Mouse (Mus musculus): Measurements from ENCODE around the gene Slc17a1.

The Slc17a1 gene

DNA sequence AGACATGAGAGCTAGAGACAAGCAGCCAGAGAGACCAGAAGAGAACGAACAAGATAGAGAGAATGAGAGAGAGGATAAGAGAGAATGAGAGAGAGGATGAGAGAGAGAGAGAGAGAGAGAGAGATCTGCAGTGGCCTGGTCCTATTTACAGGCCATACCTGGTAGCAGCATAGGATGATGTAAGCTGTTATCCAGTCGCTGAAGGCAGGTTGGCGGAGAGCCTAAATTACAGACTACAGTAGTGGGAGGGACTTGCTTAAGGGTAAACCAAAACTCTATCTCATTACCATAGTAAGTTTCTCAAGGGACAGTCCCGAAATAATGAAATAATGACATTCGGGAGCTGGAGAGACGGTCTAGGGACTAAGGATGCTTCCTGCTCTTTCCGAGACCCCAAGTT, at the start of gene Slc17a1:
Slc17a1 (plus strand) TSS at position 346 of the 400 bp plus-strand sequence.
- no peak for DNase-seq (ENCODE audit: low spot score)

DNA sequence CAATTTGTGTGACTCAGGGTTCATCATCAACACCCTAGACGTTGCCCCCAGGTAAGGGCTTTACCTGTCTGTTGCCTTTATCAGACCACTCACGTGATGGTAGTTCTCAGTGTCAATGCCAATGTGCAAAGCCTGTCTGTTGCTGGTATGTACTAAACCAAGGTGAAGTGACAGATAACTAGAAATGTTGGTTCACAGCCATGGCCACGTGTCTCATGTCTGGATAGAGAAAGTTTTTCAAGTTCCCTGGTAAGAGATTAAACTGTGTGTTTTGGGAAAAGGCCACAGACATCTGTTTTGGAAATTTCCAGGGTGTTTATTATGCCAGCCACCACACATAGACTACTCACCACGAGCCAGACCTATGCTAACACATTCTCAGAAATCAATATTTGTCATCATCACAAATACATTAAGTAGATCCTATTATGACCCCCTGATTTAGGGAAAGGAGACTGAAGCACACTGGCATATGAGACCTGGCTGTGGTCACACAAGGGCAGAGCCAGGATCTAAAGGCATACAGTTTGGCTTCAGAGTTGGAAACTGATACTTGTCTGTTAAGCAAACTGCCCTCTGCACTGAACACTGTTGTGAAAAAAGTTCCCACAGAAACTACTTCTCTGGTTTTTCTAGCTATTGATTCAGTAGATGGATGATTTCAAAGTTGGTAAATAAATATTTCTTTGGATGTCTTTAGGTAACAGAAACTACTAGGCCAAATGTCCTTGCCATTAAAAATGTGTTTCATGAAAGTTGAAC, 47.2 kb upstream of the Slc17a1 start:
- no peak for DNase-seq (ENCODE audit: low spot score)

- DNase-seq (ENCODE audit: low spot score), result no peak
These were observed 45.3 kb upstream of the Slc17a1 start for GRCm38 (mm10) chr13:23822213-23822612.

DNA sequence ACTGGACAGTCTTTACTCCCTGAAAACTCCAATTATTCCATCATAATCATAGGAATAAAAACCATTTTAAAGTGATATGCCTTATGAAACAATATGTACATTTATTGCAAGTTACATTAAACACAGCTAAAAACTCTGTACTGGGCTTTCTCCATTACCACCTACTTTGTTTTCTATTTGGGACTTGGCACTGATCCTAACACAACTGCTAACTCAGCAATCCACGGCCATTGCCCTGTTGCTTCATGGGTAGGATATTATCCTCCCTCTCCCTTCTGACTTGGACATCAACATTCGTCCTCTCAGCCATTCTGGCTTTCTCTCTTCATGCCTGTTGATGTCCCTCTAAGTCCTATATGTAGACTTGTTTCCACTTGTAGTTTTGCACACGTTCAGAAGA, 40.9 kb upstream of the Slc17a1 start:
- DNase-seq (ENCODE audit: low spot score), result no peak

GRCm38 (mm10) chr13:23833053-23833452, 34.5 kb upstream of the Slc17a1 start:
- peak; percentile 5 for DNase-seq (ENCODE audit: low spot score)

GRCm38 (mm10) chr13:23834836-23835235, 32.7 kb upstream of the Slc17a1 start:
- DNase-seq (ENCODE audit: low spot score), result no peak

DNA sequence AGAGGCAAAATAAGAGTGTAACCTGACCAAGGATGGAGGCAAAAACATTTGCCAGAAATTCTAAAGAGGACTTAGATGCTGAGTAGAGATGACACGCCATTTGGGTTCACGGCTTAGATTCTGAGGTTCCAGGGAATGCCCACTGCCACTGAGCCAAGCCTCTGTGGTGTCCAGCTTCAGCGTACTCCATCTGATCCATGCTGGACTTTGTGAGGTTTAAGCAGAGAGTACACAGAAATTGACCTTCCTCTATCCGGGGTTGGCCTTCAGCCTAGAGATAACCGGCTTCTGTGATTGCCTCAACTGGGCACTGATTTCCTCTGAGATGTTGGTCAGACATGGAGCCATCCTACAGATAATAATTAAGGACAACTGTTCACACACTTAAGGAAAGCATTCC, 30.9 kb upstream of the Slc17a1 start:
- no peak for DNase-seq (ENCODE audit: low spot score)

DNA sequence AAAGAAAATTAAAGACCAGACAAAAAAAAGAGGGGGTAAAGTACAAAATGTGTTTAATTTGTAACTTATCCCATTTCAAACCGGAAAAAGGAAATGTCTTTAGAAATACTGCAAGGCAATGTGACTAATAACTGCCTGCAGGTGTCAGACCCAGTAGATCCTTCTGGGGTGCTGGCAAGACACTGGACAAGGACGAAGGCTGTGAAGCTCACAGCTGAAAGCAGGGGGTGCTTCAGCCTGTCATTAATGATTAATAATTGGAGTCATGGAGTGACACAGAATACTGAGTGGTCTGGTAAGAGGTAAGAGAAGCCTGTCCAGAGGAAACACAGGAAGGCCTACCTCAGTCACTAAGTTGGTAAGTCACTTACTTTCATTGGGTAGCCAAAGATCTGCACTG, 28.2 kb upstream of the Slc17a1 start, which contains the start of gene Slc17a3:
Slc17a3 (plus strand) TSS at position 127 of the 400 bp plus-strand sequence.
- no peak for DNase-seq (ENCODE audit: low spot score)

DNA sequence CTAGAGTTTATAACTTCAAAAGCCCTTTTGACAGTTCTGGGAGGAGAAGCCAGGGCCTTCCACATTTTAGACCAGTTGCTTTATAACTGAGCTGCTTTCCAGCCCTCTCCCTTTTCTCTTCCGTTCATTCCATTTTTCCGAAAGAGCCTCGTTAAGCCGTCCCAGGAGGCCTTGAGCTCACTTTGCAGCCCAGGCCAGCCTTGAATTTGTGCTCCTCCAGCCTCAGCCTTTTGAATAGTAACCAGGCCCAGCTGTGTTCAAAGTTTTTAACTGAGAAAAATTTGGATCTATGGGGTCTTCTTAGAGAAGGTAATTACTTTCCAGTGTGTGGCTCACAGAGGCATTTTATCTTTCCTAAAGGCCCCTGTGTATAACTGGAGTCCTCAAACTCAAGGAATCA, 21.7 kb upstream of the Slc17a1 start:
- DNase-seq (ENCODE audit: low spot score), result no peak

GRCm38 (mm10) chr13:23849299-23849698, 18.3 kb upstream of the Slc17a1 start:
- no peak for DNase-seq (ENCODE audit: low spot score)

DNA sequence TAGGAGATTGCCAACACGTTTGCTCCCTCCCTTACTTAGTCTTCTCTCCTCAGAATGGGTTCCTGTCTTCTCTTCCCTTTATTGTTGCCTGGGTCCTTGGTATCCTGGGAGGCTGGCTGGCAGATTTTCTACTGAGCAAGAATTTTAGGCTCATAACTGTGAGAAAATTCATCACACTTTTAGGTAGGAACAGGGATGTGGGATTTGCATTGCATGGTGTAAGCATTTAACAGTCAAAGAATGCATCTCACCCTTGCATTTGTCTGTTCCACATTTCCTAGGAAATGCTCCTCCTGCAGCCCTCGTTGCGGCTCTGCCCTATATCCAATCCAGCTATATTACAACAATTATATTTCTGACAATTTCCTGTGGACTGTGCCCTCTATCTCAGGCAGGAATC, 11.1 kb upstream of the Slc17a1 start:
- DNase-seq (ENCODE audit: low spot score), result no peak

DNA sequence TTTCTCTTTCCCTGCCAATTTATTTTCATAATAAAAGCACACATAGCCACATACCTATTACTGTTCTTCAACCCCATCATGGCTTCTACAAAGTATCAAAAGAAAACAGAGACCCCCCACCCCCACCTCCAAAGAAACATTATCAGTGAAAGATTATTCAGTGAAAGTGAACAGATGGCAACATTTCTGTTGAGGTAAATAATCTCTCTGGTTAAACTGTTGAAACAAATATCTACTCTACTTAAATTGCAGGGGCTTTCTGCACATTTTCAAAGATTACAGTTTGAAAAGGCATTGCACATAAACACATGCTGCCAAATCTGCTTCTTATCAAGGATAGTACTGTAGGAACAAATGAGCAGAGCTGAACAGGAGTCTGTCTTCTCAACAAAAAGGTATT, 5.7 kb upstream of the Slc17a1 start:
- no peak for DNase-seq (ENCODE audit: low spot score)

DNA sequence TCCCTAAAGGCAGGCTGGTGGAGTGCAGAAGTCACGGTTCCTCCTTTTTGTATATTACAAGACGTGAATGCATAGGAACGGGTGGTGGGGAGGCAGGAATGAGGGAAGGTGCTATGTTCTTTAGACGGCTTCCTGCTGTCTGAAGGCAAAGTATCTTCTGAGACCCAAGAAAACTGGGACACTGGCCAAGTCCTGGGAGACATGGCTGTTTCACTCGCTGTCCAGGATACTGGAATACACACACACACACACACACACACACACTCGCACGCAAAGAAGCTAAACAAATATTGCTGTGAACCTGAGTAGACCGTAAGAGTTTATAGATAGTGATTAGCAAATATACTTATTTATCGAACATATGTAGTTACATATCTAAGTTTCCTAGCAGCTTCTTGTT, 2.8 kb upstream of the Slc17a1 start:
- DNase-seq (ENCODE audit: low spot score), result no peak

DNA sequence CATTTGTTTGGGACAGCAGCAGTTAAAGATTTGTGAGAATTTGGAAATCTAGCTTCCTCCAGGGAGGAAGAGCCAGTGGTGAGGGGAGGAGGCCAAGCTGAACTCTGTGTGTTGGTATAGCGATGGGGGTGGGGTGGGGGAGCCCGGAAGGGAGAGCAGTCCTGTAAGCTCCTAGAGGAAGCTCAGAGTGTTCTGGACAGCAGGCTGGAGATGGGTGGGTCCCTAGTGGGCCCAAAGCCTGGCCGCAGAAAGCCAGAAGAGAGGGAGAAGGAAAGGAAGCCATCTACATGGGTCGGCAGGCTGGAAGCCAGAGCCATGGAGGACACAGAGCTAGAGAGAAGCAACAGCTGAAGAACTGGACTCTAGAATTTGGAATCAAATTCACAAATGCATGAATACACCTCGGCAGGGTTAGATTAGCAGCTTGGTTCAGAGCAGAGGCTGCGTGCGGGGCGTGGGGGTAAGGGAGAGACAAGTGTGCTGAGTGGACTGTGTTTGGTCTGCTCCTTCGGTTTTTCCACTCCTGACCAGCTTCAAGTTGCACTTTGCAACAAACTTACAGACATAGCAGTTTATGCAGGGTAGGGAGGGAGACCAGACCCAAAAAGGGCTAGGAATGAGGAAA, 1.4 kb upstream of the Slc17a1 start:
- no peak for DNase-seq (ENCODE audit: low spot score)

DNA sequence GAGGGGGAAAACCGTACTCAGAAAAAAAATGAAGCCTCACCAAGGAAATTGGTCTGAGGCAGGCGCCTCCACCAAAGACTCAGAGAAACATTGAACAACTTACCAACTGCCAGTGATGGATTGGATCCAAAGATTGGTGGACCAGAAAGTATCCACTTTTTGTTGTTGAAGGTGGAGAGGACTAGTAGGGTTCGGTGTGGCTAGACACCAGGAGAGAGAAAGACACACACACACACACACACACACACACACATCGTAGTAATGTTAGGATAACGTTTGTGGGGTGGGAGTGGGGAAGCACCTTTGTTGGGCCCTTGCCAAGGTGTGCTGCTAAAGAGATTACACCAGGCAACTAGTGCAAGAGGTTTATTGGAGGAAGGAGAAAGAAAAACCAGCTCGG, 550 bp upstream of the Slc17a1 start:
- DNase-seq (ENCODE audit: low spot score), result no peak

GRCm38 (mm10) chr13:23868790-23869533, 1.4 kb downstream of the Slc17a1 start:
- DNase-seq (ENCODE audit: low spot score), result no peak

GRCm38 (mm10) chr13:23869996-23870395, 2.4 kb downstream of the Slc17a1 start:
- DNase-seq (ENCODE audit: low spot score), result no peak

DNA sequence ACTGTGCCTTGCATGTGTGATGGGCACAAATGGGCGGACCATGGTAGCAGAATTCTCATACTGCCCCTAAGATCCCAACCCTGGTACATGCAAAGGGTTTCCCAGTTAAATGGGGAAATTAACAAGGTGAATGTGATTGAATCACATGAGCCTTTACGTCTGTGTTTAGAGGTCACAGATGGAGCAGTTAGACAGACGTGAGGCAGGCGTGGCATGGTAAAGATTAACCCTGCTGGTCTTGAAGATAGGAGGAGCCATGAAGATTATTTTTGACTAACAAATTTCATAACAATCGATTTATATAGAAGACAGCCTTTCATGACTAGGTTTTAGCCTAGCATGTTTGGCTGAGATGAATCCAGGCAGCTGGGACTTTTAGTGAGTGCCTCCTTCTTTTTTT, 5.6 kb downstream of the Slc17a1 start:
- no peak for DNase-seq (ENCODE audit: low spot score)

DNA sequence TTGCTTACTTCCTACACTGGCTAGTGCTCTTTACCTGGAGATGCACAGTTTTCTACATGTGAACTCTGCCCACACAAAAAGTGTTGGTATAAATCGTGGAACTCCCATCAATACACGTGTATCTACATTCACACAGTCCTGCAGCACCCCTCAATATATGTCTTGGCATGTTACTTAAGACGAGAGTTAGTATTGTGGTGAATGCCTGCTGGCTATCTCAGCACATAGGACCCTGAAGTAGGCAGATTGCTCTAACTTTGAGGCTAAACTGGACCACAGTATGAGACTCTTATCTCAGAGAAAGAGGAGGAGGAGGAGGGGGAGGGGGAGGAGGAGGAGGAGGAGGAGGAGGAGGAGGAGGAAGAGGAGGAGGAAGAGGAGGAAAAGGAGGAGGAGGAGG, 11.6 kb downstream of the Slc17a1 start:
- no peak for DNase-seq (ENCODE audit: low spot score)

- DNase-seq (ENCODE audit: low spot score), result no peak
These were observed 12.1 kb downstream of the Slc17a1 start for GRCm38 (mm10) chr13:23879636-23880035.

GRCm38 (mm10) chr13:23885540-23885939, 18.0 kb downstream of the Slc17a1 start:
- no peak for DNase-seq (ENCODE audit: low spot score)

DNA sequence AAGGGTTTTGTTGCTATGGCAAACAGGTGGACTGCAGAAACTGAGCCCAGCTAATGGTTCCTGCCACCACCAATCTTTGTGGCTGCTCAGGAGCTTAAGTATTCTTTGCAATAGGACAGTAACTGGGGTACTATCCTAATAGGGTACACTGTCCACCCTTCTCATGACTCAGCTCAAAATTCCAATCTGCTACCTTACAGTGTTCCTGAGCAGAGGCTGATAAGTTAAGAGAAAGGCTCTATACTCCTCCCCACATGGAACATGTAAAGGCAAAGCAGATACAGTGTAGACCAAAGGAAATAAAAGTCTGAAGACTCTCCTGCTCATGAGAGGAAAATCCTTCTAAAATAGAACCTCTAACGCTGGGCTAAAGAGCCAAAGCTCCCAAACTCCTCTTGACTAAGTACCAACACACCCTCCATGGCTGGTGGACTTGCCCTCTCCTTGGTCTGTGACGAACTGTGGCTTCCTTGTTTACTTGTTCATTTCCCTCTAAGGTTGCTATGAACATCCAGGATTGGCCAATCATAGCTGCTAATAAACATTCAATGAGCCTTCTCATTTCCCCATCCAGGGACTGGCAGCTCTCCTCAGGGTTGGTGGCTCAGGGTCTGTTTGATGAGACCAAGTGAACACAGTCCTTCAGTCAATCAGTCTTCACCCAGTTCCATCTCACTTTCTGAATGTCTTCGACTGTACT, 19.6 kb downstream of the Slc17a1 start:
- no peak for DNase-seq (ENCODE audit: low spot score)

Data from testis, postnatal 14 days (tissue).